Mouse (Mus musculus) liver, postnatal 0 days (tissue): ENCODE results near the gene C2cd3. TPM values are rescaled to one million over a fixed set of nuclear protein-coding genes. Genes with fewer than 3 reads are reported as not detected.

ENCODE experiments used
- ATAC-seq: fragments of 200-750 bp; cut with Nextera tagmentation; 2 replicates; pipeline ENCODE4 v1.8.0; 2017; ENCODE audit warnings: mild to moderate bottlenecking, moderate library complexity
- DNase-seq: peaks from one replicate; pipeline ENCODE4 v3.0.0-alpha.2; 2016
- H3K27ac ChIP-seq: fragments of 300-500 bp; sonication (generic); 2 replicates; pipeline ENCODE4 v1.5.1; 2014; ENCODE audit warnings: antibody characterized with exemption, moderate library complexity, mild to moderate bottlenecking, low read depth
- H3K27me3 ChIP-seq: fragments of 300-500 bp; sonication (generic); 2 replicates; pipeline ENCODE4 v1.6.1; 2014; ENCODE audit warnings: low read length, control low read depth, mixed read lengths; ENCODE audit not compliant: insufficient read depth
- H3K36me3 ChIP-seq: fragments of 300-500 bp; sonication (generic); replicated peaks from 2 replicates; pipeline ENCODE4 v1.6.1; 2014; ENCODE audit warnings: mild to moderate bottlenecking, control low read depth, low read length, moderate library complexity, mixed read lengths; ENCODE audit not compliant: insufficient read depth
- H3K4me1 ChIP-seq: fragments of 300-500 bp; sonication (generic); 2 replicates; pipeline ENCODE4 v1.6.1; 2014; ENCODE audit warnings: antibody characterized with exemption, mild to moderate bottlenecking, control low read depth; ENCODE audit not compliant: insufficient read depth
- H3K4me2 ChIP-seq: fragments of 300-500 bp; sonication (generic); 2 replicates; pipeline ENCODE4 v1.6.1; 2014; ENCODE audit warnings: low read depth, mild to moderate bottlenecking, low read length, moderate library complexity, mixed read lengths
- H3K4me3 ChIP-seq: fragments of 300-500 bp; sonication (generic); 2 replicates; pipeline ENCODE4 v1.5.1; 2014; ENCODE audit warnings: low read depth, low read length
- H3K9ac ChIP-seq: fragments of 300-500 bp; sonication (generic); replicated peaks from 2 replicates; pipeline ENCODE4 v1.6.1; 2014; ENCODE audit warnings: mild to moderate bottlenecking, moderate library complexity
- H3K9me3 ChIP-seq: fragments of 300-500 bp; sonication (generic); 2 replicates; pipeline ENCODE4 v1.6.1; 2016; ENCODE audit warnings: mild to moderate bottlenecking, control low read depth, low read length, mixed read lengths
- CTCF ChIP-seq: sonication (generic); IDR thresholded peaks from 2 replicates; pipeline ENCODE4 v1.5.1; 2016; ENCODE audit warnings: antibody characterized with exemption, low read depth
- EP300 ChIP-seq: IDR thresholded peaks from 2 replicates; pipeline ENCODE4 v1.6.1; 2016; ENCODE audit warnings: antibody characterized with exemption, low read depth, mild to moderate bottlenecking
- WGBS: fragments of 180-500 bp; shearing (Covaris S2); extraction: QIAGEN DNeasy Blood & Tissue Kit; methylation state at CpG from one replicate; pipeline ENCODE4 v1.1.7; 2014; ENCODE audit not compliant: insufficient replicate concordance; 5-methylcytosine and 5-hydroxymethylcytosine counted together
- polyA plus RNA-seq: library from polyadenylated mRNA; unstranded; fragments of >200 nt; fragmentation: Nextera tagmentation; extraction: Ambion mirVana; gene quantifications from 2 replicates; pipeline ENCODE4 v1.2.1, GENCODE M21; 2015

The C2cd3 gene
- polyA plus RNA-seq, 1 experiment from 2014 or later = 5.1 TPM

DNA sequence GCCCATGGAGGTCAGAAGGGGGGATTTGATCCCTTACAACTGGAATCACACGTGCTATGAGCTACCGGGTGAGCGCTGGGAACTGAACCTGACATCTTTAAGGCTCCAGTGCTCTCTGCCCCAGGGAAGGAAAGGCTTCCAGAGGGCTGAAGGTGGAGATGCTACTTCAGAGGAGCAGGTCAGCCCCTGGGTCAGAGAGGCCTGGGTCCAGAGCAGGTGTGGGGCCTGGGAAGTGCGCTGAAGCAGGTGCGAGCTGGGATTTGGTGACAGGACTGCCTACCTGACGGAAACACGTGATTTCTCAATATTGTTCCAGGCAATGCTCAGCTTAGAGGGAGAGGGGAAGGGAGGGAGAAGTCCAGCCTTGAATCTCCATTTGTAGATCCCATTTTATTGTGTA is 92.2 kb downstream of the C2cd3 start:
- 81% methylated on average over 7 of the region's 7 CpGs for WGBS
- H3K9ac ChIP-seq = peak overlapping the region; percentile 33; the same call in 1 of the 2 replicates
- ATAC-seq (no peak), DNase-seq (no peak)
- H3K27ac ChIP-seq = peak overlapping the region; percentile 94
- H3K4me2 ChIP-seq = peak overlapping the region; percentile 75
- no peak overlapping the region for H3K4me3 ChIP-seq
- H3K4me1 ChIP-seq = peaks cover 72% of the 10 kb centered on the region
- no peaks in the 10 kb centered on the region for H3K9me3 ChIP-seq
- no peaks in the 10 kb centered on the region for H3K27me3 ChIP-seq
- TF ChIP-seq EP300 (no peak), CTCF (no peak)
- peaks cover 41% of the 10 kb centered on the region for H3K36me3 ChIP-seq

DNA sequence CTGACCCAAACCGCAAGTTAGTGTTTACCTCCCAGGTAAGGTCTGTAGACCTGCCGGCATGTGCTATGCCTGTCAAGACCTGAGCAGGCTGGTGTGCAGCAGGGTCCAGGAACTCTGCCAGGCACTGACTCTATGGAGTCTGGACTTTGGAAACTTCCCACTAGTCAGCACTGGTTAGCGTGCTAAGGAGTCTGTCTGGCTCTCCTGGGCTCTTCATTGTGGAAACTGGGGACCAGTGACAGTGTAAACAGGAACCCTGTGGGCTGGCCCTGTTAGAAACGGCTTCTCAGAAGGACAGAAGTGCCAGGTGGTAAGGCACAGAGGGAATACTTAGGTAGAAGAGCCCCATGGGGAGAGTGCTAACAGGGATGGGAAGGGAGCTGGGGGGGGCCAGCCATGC is 93.2 kb downstream of the C2cd3 start:
- peak; percentile 63 for DNase-seq
- no peak for TF ChIP-seq CTCF
- TF ChIP-seq EP300 = 0 out of 2 replicates have a peak, but pooled peaks have one; percentile 7
- peak overlapping the region; percentile 94 for H3K27ac ChIP-seq
- peak overlapping the region; percentile 75 for H3K9ac ChIP-seq
- H3K27me3 ChIP-seq = no peaks in the 10 kb centered on the region
- WGBS = 51% methylated on average over 4 of the region's 4 CpGs
- H3K4me2 ChIP-seq = peak overlapping the region; percentile 75
- peak; percentile 12; the same call in 1 of the 2 replicates for ATAC-seq
- H3K4me1 ChIP-seq = peaks cover 77% of the 10 kb centered on the region
- peaks cover 39% of the 10 kb centered on the region for H3K36me3 ChIP-seq
- no peaks in the 10 kb centered on the region for H3K9me3 ChIP-seq
- peak overlapping the region; percentile 43 for H3K4me3 ChIP-seq

DNA sequence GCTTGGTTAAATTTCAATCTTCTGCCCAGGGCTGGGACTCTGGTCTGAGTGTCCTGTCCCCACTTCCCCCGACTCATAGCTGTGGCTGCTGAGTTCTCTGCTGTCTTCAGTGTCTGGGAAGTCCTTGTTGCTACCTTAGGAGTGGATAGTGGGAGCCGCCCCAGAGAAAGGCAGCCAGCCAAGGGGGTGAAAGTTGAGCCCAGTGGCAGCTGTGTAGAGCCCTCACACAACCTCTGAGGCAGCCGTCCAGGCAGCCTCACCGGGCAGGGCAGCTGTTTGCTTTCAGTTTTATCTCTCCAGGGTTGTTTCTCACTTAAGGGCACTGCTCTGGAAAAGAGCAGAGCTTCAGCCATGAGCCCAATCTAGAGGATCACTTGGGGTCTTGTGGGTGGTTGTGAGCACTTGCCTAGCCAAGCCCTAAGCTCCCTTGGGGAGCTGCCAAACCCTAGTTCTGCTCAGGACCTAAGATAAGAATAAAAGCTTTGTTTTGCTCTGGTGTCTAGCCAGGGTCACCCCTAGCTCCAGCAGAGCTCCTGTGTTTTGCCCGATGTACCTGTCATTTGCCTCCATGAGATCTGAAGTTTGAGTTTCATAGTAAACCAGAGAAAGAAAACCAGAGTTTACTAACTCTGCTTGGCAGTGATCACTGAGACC is 93.8 kb downstream of the C2cd3 start:
- peak overlapping the region; percentile 75 for H3K9ac ChIP-seq
- DNase-seq (peak; percentile 88), ATAC-seq (peak; percentile 54)
- peaks cover 37% of the 10 kb centered on the region for H3K36me3 ChIP-seq
- H3K4me2 ChIP-seq = peak overlapping the region; percentile 75
- TF ChIP-seq CTCF (no peak), EP300 (no peak; the same call in 1 of the 2 replicates)
- peak overlapping the region; percentile 94 for H3K27ac ChIP-seq
- WGBS = 25% methylated on average over 5 of the region's 5 CpGs
- H3K4me3 ChIP-seq = peak overlapping the region; percentile 43
- peaks cover 77% of the 10 kb centered on the region for H3K4me1 ChIP-seq
- H3K9me3 ChIP-seq = no peaks in the 10 kb centered on the region
- no peaks in the 10 kb centered on the region for H3K27me3 ChIP-seq

DNA sequence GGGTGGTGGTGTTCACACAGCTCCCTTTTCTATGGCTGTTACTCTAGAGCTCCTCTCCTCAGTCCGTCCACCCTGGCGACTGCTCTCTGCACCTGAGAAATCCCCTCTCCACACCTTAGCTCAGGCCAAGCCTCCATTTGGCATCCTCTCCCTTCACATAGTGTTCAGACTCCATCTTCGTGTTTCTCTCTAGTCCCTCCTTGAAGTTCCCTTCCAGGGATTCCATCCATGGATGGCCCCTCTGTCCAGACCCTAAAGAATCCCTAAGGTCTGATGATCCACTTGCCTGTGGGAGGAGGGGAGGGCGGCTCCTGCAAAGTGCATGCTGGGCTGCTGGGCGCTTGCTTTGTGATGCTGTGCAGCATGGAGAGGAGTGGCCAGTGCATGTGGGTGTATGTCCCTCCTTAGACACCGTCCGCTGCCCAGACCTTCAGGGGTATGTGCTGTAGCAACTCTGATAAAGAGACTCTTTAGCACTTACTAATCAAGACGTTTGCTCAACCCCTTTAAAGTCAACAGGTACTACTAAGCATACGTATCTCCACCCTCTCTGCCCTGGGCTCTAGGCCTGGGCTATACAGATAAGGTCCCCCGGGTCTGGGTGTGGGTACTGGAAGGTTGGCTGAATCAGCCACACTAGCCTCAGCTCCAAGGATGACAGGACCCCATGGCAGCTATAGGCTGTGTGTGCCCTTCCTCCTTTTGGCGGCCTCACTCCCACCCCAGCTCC is 94.9 kb downstream of the C2cd3 start:
- DNase-seq (peak; percentile 81), ATAC-seq (peak; percentile 90)
- peak overlapping the region; percentile 75 for H3K9ac ChIP-seq

DNA sequence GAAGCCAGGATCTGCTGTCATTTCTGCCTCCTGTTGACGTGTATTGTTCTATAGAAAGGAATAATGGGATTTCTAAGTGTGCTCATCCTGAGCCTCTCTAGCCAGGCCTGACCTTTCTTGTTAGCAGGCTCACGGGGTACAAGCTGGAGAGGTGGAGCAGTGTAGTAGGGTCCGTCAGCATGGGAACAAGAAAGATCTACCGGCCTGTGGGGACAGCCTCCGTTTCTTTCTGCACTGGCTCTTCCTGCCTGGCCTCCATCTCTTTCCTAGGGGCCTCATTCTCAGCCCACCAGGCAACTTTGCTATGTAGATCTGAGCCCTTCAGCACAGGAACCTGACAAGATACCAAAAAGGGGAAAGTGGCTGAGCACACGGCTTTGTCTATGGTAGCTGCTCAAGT is 96.7 kb downstream of the C2cd3 start:
- TF ChIP-seq EP300 = no peak
- no peak for TF ChIP-seq CTCF
- DNase-seq = no peak
- WGBS = 92% methylated on average over 6 of the region's 6 CpGs
- peaks cover 50% of the 10 kb centered on the region for H3K4me1 ChIP-seq
- peaks cover 22% of the 10 kb centered on the region for H3K36me3 ChIP-seq
- H3K9ac ChIP-seq = no peak overlapping the region
- H3K4me2 ChIP-seq = no peak overlapping the region
- H3K9me3 ChIP-seq = no peaks in the 10 kb centered on the region
- H3K27me3 ChIP-seq = no peaks in the 10 kb centered on the region
- H3K4me3 ChIP-seq = no peak overlapping the region
- peak overlapping the region; percentile 94 for H3K27ac ChIP-seq
- ATAC-seq = no peak

More for the DNA sequence above, 94.9 kb downstream of the C2cd3 start:
- peak overlapping the region; percentile 94 for H3K27ac ChIP-seq
- TF ChIP-seq EP300 (peak; percentile 98), CTCF (no peak)
- no peaks in the 10 kb centered on the region for H3K9me3 ChIP-seq
- H3K4me3 ChIP-seq = peak overlapping the region; percentile 43
- peak overlapping the region; percentile 75 for H3K4me2 ChIP-seq
- H3K36me3 ChIP-seq = peaks cover 35% of the 10 kb centered on the region
- WGBS = 59% methylated on average over 11 of the region's 11 CpGs
- peaks cover 67% of the 10 kb centered on the region for H3K4me1 ChIP-seq
- no peaks in the 10 kb centered on the region for H3K27me3 ChIP-seq

DNA sequence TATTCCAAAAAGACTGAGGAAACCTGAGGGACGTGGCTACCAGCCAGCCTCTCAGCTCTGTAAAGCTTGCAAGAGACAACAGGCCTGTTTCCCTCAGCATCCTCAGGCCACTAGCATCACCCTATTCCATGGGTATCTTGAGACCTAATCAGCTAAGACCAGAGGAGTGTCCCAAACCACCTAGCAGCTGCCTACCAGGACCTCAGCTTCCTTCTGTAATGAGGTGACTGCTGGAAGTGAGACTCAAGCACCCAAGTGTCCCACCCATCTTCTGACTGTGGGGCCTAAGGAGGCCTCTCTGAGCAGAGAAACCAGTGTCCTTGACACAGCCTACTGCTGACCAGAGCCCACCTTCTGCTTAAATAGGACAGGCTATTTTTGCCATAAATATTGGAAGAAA is 97.5 kb downstream of the C2cd3 start:
- ATAC-seq (no peak), DNase-seq (no peak)
- Histone ChIP-seq H3K9me3 (no peaks in the 10 kb centered on the region), H3K27me3 (no peaks in the 10 kb centered on the region), H3K4me1 (peaks cover 43% of the 10 kb centered on the region), H3K9ac (no peak overlapping the region), H3K4me3 (no peak overlapping the region), H3K27ac (0 out of 2 replicates have a peak overlapping the region, but pooled peaks have one; percentile 36), H3K36me3 (peaks cover 16% of the 10 kb centered on the region), H3K4me2 (no peak overlapping the region)
- no peak for TF ChIP-seq EP300
- no peak for TF ChIP-seq CTCF
- 88% methylated on average over 1 of the region's 1 CpGs for WGBS
